Mouse (Mus musculus): Measurements from ENCODE around the gene Sec14l3.

Gene Sec14l3

DNA sequence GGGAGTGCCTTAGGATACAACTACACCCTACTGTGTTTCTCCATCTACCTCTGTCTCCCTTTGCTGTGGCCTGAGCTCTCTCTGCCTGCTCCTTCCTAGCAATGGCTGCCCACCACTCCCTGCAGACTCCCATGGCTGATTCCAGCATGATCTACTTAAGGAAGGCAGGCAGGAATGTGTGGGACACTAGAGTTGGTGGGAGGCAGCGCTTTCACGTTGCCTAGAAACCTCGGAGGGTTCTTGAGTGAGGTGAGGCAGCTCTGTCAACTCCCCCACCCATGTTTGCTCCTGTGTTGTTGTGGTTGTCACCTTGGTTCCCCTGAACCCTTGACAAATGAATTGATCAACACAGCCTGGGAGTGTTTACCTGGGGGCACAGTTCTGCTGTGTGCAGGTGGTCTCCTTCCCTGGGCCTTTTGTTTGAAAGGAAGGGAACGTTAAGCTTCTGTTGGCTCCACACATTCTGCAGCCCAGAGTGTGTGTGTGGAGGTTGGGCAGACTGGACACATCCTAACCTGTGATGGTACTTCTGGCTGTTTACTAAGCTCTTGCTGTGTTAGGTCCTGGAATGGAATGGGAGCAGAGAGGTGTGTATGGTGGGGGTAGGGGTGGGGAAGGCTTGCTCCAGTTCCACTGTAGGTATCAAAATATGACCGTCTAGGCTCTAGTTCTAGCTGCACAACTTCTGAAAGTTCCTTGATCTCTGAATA, 3.6 kb upstream of the Sec14l3 start:
- DNase-seq = no peak

DNA sequence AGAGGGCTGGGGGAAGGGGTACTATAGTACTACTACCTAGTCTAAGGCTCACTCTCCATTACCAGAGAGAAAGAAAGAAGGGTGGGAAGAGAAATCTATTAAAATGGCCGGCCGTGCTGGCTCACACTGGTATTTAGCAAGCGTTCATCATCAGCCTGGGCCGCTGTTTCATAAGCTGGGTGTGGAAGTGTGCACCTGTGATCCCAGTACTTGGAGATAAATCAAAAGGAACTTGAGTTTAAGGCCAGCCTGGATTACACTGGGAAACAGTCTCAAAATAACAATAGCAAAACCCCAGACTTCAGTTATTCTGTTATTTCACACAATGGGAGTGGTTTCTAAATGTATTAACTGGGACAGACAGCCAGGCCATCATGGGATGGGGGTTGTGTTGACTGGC, 2.1 kb upstream of the Sec14l3 start:
- DNase-seq = no peak

DNA sequence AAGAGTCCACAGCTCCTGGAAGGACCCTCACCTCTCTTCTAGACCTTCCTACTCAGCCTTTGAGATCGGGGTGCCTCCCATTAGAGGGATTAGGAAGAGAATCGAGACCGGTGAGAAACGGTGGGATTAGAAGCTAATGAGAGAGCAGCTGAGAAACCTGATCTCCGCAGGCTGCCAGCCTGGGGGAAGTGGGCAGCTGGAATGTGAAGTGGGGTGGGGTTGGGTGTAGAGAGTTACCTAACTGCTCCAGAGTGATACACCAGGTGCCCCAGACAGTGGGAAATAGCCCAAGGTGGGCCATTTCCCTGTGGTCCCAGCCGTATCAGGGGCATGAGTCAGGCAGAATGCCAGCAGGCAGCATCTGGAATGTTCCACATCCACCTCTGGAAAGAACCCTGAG, 1.7 kb upstream of the Sec14l3 start:
- no peak for DNase-seq

DNA sequence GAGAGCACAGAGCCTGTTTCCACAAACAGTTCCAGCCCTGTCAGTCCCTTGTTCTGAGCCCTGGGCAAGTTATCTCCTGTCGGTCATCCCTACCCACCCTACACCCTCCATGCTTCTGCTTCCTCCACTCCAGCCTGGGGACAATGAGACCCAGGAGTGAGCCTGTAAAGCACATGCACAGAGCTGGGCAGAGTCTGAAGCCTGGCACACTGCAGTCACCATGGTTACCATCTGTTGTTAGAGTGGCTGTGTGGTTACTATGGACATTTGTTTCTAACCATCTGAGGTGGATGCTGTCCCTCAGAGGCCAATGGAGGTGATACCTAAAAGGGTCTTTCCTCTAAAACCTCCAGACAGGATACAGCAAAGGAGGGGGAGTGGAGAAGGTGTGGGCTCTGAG, 5.0 kb downstream of the Sec14l3 start:
- DNase-seq = no peak

DNA sequence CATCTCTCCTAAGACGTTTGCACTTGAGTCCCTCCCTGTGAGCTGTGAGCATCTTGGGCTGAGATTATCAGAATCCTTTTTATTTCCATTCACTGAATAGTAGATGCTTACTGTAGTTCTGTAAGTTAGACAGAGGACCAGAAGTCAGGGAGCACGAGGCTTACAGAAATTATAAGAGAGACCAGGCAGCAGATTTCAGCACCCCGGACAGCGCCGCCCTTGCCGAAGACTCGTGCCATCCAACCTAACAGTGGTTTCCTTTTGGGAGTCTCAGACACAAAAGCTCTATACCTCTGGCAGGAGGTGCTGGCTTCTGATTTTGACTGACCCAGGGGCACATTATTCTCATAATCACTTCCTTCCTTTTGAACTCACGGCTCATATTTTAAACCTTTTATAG, 12.0 kb downstream of the Sec14l3 start:
- no peak for DNase-seq

DNA sequence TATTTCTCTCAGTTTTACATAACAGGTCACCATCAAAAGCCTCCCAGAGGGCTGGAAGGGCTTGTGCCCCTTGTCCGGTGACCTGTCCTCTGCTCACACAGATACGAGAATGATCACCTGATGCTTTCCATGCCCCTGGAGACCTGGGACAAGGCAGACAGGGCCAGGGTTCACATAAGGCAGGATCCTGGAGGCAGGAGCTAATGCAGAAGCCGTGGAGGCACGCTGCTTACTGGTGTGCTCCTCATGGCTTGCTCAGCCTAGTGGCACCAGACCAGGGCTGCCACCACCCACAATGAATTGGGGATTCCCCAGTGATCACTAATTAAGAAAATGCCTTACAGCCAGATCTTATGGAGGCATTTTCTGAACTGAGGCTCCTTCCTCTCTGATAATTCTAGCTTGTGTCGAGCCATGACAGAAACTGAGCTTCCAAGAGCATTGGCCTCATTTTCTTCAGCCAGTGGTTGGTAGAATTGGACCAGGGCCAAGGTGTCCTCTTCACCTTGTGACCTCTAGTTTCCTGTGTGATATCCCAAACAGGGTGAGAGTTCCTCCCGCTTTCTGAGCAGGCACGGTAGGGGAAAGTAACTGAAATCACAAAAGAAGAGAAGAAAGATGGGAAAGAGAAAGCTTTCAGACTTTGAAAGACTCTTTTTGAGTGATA, 13.8 kb downstream of the Sec14l3 start:
- no peak for DNase-seq

DNA sequence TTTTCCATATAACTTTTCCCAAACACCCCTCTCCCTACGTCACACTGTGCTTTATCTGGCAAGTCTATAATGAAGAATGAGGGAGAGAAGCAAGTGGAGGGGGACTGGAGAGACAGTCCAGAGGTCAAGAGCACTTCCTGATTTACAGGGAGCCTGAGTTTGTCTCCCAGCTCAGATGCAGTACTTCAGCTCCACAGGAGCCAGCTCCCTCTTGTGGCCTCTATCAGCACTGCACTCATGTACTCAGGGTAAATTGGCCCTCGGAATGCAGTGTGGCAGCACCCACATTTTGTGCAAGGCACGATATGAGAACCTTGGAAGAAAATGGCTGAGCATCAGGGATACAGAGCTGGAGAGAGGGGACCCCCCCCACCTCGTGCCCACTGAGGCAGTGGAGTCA, 15.6 kb downstream of the Sec14l3 start:
- peak; percentile 29 for DNase-seq

DNA sequence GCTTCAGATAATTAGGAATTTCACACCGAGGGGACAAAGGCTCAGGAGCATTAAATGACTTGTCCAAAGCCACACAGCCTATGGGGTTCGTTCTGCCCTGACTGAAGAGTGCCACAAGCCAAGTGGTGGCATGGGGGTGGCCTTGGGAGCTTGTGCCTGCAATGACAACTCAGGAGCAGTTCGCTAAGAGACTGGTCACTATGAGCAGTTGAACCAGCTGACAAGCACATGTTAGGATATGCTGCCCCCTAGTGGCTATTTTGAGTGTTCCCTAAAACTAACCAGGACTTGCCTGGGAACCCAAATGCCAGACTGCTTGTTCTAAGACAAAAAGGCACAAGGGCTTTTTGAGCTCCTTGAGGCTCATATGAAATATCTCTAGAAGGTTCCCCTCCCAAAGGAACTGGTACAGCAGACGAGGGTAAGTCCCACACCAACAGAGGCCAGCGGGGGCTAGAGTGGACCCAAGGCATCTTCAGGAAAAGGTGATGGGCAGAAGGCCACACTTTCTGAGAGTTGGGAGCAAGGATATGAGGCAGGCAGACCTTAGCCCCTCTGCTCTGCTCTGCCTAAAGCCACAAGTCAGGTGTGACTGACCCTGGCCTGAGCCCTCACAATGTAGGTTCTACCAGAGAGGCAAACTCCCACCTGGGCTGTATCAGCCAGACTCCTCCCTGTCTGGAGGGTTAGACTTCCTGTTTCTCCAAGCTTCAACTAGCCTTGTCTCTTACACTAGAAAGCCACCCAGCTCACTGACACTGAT, 18.9 kb downstream of the Sec14l3 start:
- peak; percentile 51 for DNase-seq

DNA sequence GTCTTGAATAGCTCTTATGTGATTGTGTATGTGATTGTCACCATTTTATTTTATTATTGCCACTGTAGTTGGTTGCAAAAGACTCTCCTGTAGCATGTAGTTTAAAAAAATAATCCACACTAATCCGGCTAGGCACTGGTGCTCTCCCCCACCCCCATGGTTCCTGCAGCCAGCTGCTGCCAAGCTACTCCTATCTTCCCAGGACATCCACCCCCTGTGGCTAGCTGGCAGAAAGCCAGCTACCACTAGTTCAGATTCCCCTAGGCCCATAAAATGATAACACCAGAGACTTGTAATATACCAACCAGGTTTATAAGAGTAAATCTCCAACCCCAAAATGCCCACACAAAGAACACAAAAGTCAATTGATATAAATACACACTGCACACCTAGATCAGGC, 21.6 kb downstream of the Sec14l3 start:
- no peak for DNase-seq

DNA sequence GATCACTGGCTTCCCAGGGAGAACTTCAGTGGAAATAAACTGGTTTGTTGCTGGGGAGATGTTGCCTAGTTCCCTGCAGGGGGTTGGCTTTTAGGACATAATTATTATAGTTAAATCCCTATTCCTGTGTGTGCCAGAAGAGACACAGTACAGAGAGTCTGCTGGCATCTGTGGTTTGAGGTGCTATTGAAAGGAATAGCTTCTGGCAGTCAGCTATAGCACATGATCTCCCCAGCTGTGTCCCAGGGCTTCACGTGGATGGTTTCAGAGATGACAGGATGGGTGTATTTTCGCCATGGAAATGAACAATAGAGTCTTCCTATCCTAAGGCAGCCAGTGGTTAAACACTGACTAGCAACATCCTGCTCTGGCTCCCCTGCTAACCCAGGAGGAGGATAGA, 22.6 kb downstream of the Sec14l3 start:
- no peak for DNase-seq

DNA sequence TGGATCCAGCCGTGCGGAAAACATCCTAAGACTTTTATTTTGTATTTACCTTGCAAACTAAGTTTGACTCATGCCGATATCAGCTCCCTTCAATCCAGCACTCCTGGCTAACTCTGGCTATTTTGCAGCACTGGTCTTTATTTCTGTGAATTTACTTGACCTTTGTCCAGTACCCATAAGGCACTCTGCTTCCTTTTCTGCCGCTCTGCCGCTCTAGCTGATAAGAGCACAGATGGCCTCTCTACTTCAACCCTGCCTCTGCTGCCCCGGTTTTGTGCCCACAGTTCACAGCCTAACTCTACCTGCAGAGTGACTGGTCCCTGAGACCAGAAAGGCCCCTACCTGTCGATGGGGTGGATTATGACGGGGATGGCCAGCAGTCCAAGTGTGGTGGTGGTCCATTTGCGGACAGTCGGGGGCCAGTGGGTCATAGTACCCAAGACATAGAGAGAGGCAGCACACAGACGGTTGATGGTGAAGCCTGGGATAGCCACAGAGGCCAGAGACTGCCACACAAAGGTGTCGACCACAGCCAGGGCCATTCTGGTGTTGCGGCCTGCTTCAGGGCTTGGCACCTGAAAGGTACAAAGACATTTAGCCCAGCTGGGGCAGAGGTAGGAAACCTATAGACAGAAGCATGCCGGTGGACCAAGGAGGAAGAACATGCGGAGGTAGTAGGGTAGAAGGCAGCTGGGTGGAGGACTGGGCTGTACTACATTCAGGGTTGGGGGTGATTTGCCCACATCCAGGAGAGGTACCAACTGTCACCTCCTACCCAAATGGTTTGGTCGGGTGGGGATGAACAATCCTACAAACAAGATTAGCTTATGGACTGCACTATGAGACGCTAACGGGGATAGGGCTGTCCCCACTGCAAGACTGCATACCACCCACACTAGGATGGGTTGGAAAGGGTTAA, 29.1 kb downstream of the Sec14l3 start:
- peak; percentile 25 for DNase-seq

DNA sequence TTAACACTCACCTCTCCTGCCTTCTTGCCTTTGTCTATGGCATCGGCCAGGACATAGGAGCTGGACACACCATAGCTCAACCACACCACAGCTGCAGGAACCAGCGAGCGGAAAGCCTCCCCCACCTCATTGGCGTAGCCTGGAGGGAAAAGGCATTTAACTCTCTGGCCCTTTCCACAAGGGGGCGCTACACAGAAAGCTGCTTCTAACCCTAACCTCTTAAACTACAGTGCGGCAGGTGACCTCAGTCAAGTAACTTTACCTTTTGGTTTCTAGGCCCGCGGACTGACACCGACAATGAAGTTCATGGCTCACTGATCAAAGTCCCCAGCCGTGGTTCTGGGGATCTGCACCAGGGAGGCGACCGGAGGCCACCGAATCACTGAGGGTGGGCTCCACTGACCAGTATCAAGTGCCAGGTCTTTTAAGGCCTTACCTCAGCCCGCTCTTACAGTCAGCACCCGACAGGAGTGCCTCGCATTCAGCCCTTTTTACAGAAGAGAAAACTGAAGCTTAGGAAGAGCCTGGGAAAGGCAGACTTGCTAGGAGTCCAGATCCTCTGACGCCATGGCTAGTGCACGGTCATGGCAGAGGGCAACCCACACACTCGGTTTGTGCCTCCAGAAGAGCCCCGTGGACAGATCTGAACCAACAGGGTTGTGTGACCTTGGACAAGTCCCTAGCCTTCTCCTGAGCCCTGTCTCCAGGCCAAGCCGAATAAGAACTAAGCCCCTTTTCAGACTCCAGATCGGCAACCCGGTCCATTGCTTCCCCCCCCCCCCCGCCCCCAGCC, 29.9 kb downstream of the Sec14l3 start:
- peak; percentile 54 for DNase-seq

DNA sequence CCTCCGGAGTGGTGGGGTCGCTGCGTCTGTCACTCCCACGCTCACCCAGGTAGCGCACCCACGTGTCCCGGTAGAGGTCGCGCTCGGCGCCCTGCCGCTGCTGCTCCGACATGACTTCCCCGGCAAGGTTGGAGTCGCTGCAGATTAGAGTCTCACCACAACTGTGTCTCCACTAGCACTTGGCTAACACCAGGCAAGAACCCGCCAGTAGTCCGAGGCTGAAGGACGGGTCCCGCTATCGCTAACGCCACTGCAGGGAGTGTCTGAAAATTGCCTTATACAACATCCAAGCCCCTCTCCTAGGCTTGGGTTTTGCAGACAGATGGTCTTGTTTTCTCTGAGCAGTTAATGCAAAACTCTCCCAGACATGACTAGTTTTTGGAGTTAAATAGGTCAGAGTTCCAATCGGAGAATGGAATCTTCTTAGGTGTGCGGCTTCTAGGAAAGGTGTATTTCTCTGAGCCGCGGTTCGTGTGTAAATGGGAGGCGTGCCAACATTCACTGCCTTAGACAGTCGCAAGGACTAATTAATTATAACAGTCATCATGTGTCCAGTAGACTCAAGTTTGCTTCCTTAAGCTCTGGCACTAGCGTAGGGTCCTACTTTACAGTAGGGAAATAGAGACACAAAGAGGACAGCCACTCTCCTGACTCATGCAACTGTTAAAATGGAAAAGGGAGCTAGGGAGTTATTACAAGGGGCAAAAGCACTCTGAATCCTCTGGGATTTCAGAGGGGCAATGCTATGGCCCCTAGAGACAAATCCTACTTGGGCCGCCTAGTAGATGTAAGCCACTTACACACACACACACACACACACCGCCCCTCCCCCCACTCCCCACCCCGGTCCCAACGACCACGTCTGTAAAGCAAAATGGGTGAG, 30.8 kb downstream of the Sec14l3 start, which contains the start of gene Mtfp1:
TSS of gene Mtfp1 (minus strand) at position 275 of the 883 bp plus-strand sequence.
- peak; percentile 63 for DNase-seq

DNA sequence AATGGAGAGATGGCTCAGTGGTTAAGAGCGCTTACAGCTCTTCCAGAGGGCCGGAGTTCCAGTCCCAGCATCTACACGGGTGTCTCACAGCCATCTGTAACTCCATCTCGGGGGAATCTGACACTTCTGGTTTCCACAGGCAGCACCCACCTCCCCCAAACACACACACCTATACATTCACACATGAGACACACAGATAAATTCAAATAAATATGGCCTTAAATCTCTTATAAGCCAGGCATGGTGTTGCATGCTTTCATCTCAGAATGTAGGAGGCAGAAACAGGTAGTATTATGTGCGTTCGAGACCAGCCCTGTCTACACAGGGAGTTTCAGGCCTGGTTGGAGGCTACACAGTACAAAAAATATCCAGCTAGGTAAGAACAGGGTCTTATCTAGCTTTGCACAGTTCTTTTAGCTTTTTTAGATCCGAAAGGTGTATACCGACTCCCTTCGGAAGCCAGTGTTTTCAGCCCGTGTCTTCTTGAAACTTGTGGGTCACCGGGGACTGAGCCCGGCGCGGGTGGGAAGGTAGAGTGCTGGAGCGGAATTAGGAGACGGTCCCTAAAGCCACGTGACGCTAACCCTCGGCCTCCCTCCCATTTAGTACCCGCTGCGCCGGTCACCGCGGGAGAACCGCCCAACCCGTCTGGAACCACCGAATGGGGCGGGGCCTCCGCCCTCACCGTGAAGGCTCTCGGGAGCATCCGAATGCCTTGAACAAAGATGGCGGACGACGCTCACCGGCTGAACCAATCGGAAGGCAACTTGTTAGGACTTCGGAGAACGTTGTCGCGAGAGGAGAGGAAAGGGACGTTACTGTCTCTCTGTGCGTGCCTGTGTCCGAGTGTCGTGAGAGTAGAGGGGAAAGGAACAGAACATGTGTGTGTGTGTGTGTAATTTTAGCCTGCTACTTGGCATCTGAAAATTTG, 31.7 kb downstream of the Sec14l3 start:
- peak; percentile 99 for DNase-seq

DNA sequence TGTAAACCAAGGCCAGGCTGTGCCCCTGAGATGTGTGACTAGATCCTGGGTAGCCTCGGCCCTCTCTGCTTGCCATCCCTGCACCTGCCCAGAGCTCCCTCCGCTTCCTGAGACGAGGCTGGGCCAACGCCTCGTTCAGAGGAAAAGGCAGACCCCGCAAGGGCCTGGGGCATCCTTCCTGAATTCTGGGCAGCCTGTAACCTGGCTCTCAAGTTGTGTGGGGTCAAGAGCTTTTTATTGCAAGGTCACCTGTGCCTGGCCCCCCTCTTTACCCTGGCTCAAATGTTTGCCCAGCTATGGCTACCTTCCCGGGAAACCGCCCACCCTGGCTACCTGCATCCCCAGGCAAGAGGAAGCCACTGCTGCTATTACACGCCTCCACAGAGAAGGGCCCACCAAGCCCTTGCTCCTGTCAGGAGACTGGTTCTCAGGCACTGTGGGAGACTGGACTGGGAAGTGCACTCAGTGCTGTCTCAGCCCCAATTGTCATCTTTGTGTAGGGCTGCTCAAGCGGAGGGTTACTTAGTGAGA, 32.5 kb downstream of the Sec14l3 start:
- peak; percentile 47 for DNase-seq

DNA sequence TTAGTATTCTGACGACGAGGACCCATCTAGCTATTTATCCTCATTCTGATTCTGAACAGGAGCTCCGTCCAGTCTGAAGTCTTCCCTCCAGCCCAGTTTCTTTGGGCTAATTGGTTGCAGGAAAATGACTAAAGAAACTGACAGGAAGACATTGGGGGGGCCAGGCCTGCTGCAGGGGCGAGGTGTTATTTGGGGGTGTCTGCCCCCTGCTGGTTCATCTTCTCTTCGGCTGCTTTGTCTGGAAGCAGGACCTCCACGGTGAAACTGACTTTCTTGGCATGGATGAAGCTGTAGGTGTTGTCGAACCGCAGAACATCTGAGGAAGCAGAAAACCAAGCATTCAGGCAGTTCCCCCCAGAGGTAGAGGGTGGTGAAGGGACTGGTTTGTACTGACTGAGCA, 33.5 kb downstream of the Sec14l3 start:
- DNase-seq = no peak

DNA sequence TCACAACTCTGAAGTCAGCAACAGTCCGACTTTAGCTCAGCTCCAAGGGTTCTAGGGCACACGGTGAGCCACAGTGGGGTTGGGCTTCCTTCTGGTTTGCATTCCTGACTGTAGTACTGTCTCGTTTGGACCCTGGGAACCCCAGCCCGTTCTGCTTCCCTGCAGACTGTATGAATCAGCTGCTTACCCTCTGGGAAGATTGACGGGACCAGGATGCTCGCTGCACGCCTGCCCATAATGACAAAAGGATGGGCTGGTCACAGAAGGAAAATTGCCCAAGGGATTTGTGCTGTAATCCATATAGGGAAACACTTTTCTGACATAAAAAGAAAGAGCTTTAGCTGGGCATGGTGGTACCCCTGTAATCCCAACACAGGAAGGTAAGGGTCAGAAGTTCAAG, 34.2 kb downstream of the Sec14l3 start:
- no peak for DNase-seq

DNA sequence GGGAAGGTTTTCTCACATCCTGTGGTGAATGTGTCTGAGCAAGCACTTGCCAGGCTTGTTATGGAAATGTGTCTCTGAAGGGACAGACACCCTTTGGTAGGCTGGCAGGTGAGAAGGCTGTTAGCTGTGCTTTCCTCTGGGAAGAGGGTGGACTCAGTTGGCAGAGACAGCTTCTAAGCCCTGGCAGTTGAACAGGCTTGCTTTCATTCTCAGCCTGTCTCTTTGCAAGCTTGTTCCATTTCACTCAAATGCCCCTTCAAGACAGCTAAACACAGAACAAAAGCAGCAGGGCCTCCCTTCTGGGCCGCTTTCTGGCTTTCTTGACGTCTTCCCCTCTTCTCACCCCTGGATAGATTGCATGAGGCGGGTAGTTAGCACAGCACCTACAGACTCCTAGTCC, 34.8 kb downstream of the Sec14l3 start:
- DNase-seq = no peak

DNA sequence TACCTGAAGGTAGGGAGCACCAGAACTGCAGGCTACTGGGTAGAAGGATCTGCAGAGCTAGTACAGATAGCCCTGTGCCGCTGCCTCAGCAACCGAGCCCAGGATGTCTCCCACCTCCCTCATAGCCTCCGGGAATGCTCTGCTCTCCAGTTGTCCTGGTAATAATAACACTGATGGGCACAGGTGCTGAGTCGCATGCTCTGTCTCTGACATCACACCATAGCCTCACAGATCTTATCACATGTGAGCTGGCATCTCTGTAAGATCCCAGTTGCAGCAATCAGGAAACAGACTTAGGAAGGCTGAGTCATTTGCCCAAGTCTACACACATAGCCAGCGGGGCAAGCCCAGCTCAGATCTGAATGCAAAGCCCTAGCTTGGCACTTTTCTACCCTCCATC, 37.2 kb downstream of the Sec14l3 start:
- DNase-seq = no peak

DNA sequence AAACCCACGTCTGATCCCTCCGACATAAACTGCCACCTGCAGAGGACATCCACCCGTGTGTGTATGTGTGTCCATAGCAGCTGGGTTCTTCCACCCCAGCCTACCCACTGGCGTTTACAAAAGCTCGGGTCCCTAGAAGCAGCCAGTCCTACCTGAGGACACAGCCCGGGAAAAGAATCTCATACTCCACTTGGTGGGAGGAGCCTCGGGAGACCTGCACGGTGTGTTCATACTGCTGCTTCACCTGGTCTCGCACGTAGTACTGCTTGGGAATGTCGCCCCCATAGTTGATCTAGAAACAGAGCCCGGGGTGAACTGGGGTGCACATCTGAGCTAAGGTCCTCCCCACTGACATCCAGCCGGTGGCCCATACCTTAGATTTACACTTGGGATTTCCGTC, 38.9 kb downstream of the Sec14l3 start:
- DNase-seq = no peak
